Mouse (Mus musculus) NIH3T3 (cell line): ENCODE measurements around the gene Lef1.

ENCODE experiments used
- DNase-seq: peaks from one replicate; pipeline ENCODE4 v3.0.0-alpha.2; 2012; ENCODE audit warnings: low read depth

Gene Lef1

GRCm38 (mm10) chr3:131248444-131248843, 138.2 kb downstream of the Lef1 start:
- DNase-seq, result no peak

GRCm38 (mm10) chr3:131250283-131250682, 140.0 kb downstream of the Lef1 start:
- DNase-seq, result no peak

- DNase-seq, result no peak
Measured at GRCm38 (mm10) chr3:131250978-131251377, 140.7 kb downstream of the Lef1 start.

GRCm38 (mm10) chr3:131251601-131252000, 141.3 kb downstream of the Lef1 start:
- no peak for DNase-seq

- no peak for DNase-seq
Measured at GRCm38 (mm10) chr3:131254991-131255390, 144.7 kb downstream of the Lef1 start.

GRCm38 (mm10) chr3:131255399-131255981, 145.2 kb downstream of the Lef1 start:
- no peak for DNase-seq

- DNase-seq, result no peak
Measured at GRCm38 (mm10) chr3:131258921-131259320, 148.7 kb downstream of the Lef1 start.

- DNase-seq, result no peak
Measured at GRCm38 (mm10) chr3:131259392-131259965, 149.2 kb downstream of the Lef1 start.

GRCm38 (mm10) chr3:131260418-131260817, 150.1 kb downstream of the Lef1 start:
- no peak for DNase-seq

- no peak for DNase-seq
Measured at GRCm38 (mm10) chr3:131263766-131264486, 153.7 kb downstream of the Lef1 start.

GRCm38 (mm10) chr3:131265516-131265915, 155.2 kb downstream of the Lef1 start:
- DNase-seq, result no peak

GRCm38 (mm10) chr3:131266366-131267050, 156.2 kb downstream of the Lef1 start:
- DNase-seq, result no peak

GRCm38 (mm10) chr3:131270381-131270780, 160.1 kb downstream of the Lef1 start:
- no peak for DNase-seq

GRCm38 (mm10) chr3:131271157-131271556, 160.9 kb downstream of the Lef1 start:
- DNase-seq, result peak; percentile 78

GRCm38 (mm10) chr3:131271559-131272373, 161.5 kb downstream of the Lef1 start, which contains the start of gene Hadh:
Gene Hadh, minus strand, starts transcription at chr3:131272101.
- DNase-seq, result peak; percentile 96

GRCm38 (mm10) chr3:131272374-131273100, 162.3 kb downstream of the Lef1 start:
- no peak for DNase-seq
